Mouse (Mus musculus): ENCODE data around the gene Htra2. TPM values are rescaled to one million over a fixed set of nuclear protein-coding genes. Genes with fewer than 3 reads are reported as not detected.

Gene Htra2
- polyA plus RNA-seq, 1 experiment = 58.2 TPM

DNA sequence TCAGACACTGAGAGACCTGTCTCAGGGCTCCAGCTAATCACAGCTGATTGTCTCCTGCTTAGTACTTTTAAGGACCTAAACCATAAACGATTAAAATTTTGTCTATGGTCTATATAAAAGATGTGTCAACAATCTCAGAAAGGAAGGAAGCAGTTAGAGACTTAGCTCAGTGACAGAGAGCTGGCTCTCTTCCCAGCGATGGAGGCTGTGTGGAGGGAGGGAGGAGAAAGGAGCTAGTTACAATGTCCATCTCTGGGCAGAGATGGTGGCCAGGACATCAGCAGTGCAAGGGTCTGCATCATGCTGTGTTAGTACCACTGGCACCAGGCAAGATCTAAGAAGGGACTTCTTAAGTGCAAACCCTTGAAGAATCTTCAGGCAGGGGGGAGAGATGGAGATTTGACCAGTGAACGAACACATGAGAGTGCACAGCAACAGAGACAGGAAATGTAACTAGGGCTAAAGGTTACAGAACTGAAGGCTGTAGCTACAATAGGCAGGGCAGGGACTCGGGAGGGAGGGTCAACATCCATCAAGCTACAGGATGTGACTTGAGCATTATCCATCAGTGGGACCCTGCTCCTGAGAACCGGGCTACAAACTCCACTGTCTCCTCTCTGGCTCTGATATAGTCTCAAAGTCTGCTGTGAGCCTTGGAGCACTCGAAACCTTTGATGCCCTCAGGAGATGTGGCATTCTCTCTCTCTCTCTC, 37.5 kb upstream of the Htra2 start:
- H3K27ac ChIP-seq (ENCODE audit: insufficient read depth, low read length) = no peak overlapping the region
- 32% methylated on average over 6 of the region's 6 CpGs for whole genome bisulfite sequencing
- no peak for DNase-seq
- TF ChIP-seq POLR2A (IDR thresholded peaks at IDR 0.05; ENCODE audit: borderline replicate concordance, insufficient read depth, low read length) (no peak), CTCF (IDR thresholded peaks at IDR 0.05; ENCODE audit: borderline replicate concordance, insufficient read depth, low read depth, low read length) (no peak)
- no peak overlapping the region for H3K4me3 ChIP-seq (replicated peaks; ENCODE audit: insufficient read depth, low read depth, low read length)
- no peaks in the 10 kb centered on the region; the same call in 1 of the 2 replicates for H3K27me3 ChIP-seq (ENCODE audit: control insufficient read depth, insufficient read depth, low read length)
- no peaks in the 10 kb centered on the region for H3K4me1 ChIP-seq (ENCODE audit: control insufficient read depth, insufficient read depth, low read length)

DNA sequence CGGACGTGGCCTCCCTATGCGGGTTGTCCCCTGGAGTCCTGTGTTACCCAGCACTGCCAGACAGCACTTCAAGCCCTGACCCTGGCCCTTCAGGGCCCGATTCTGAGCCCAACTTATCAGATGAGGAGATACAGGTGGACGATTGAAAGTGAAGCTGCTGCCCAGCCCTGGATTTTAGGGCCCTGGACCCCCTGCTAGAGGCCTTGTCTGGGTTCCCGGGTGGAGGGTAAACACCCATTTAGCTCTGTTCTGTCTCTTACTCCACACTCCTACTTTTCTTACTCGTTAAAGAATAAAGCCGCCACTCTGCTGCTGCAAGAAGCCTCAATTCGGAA, 32.8 kb upstream of the Htra2 start:
- no peak for TF ChIP-seq CTCF (IDR thresholded peaks at IDR 0.05; ENCODE audit: borderline replicate concordance, insufficient read depth, low read depth, low read length)
- no peak for TF ChIP-seq POLR2A (IDR thresholded peaks at IDR 0.05; ENCODE audit: borderline replicate concordance, insufficient read depth, low read length)
- no peak overlapping the region for H3K27ac ChIP-seq (ENCODE audit: insufficient read depth, low read length)
- no peak for DNase-seq
- H3K4me3 ChIP-seq (replicated peaks; ENCODE audit: insufficient read depth, low read depth, low read length) = no peak overlapping the region
- no peaks in the 10 kb centered on the region for H3K4me1 ChIP-seq (ENCODE audit: control insufficient read depth, insufficient read depth, low read length)
- no peaks in the 10 kb centered on the region; the same call in 1 of the 2 replicates for H3K27me3 ChIP-seq (ENCODE audit: control insufficient read depth, insufficient read depth, low read length)
- 7% methylated on average over 9 of the region's 9 CpGs for WGBS

DNA sequence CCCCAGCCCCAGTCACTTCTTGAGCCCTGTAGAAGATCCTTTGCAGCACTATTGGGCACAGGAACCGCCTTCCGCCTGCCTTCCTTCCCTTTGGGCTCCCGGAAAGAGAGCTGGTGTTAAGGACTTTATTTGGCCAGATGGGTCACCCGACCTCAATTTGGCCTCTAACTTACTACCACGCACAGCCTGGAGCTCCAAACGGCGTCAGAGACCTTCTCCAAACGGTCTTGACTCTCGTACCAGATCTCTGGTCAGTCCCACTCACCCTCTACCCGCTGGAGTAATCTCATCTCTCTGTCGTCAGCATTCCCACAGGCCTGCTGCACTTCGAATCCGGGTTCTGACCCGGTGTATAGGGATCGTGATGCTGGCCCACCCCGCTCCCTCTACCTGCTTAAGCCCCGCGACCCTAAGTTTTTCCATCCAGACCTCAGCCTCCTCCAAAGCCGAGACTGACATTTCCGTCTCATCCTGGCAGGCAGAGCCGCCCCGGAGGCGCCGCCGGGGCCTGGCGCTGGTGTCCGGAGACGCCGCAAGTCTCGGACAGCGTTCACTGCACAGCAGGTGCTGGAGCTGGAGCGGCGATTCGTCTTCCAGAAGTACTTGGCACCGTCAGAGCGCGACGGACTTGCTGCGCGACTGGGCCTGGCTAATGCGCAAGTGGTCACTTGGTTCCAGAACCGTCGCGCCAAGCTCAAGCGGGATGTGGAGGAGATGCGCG, 32.3 kb upstream of the Htra2 start:
- no peaks in the 10 kb centered on the region for H3K4me1 ChIP-seq (ENCODE audit: control insufficient read depth, insufficient read depth, low read length)
- no peaks in the 10 kb centered on the region; the same call in 1 of the 2 replicates for H3K27me3 ChIP-seq (ENCODE audit: control insufficient read depth, insufficient read depth, low read length)
- no peak for DNase-seq
- H3K4me3 ChIP-seq (replicated peaks; ENCODE audit: insufficient read depth, low read depth, low read length) = no peak overlapping the region
- TF ChIP-seq POLR2A (IDR thresholded peaks at IDR 0.05; ENCODE audit: borderline replicate concordance, insufficient read depth, low read length) (no peak), CTCF (IDR thresholded peaks at IDR 0.05; ENCODE audit: borderline replicate concordance, insufficient read depth, low read depth, low read length) (no peak)
- 2% methylated on average over 47 of the region's 47 CpGs for WGBS
- H3K27ac ChIP-seq (ENCODE audit: insufficient read depth, low read length) = no peak overlapping the region

DNA sequence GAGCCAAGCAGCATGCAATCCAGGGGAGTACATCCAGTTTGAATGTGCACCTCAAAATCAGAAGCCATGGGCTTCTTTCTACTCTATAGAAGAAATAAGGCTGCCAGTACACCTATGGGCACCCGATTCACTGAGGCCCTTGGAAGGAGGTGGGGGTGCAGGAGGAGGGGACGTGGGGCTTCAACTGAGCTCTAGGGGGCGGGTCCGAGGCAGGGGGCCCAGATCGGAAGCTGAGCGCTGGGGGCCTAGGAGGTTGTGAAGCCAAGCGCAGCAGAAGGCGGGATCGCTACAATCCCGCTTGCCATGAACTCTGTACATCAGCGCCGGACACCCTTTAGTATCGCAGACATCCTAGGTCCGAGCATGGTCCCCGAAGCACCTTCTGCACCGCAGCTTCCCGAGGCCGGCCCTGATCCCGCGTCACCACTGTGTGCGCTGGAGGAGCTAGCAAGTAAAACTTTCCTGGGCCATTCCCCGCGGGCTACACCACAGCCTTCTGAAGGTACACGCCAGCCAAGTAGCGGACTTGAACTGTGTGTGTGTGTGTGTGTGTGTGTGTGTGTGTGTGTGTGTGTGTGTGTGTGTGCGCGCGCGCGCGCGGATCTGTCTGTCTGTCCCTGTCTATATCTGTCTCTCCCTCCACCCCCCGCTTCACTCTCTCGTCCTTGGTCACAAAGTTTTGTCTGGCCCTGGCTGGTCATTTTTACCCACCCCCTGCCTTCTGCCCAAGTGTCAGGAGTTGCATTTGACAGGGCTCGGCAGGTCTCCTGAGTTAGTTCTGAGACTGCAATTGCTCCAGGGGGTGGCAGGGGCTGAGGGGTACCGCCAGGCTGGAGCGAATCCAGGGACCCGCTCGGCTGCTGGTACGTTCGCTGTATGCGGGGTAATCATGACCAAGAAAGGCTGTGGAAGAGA, 31.3 kb upstream of the Htra2 start, which contains the start of gene Lbx2:
Gene Lbx2 (plus strand): TSS at position 247 of the 915 bp plus-strand sequence.
- no peak for DNase-seq
- H3K27ac ChIP-seq (ENCODE audit: insufficient read depth, low read length) = no peak within 1 kb of the TSS

DNA sequence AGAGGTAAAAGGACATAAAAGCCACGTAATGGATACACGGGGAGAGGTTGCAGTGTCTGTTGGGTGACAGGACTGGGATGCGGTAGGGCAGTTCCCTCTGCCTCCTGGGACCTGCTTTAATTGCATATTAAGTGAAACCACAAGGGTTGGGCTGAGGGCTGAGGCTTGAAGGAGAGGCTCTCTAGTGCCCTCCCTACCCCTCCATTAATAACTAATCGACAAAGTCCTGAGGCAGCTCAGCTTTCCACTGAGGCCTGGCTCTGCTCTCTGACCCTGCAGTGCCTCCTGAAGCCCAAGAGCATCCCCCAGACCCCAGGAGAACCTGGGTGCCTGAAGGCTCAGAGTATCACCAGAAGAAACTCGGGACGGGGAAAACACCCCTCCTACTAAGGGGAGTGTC, 29.4 kb upstream of the Htra2 start:
- Histone ChIP-seq H3K27me3 (ENCODE audit: control insufficient read depth, insufficient read depth, low read length) (no peaks in the 10 kb centered on the region; the same call in 1 of the 2 replicates), H3K27ac (ENCODE audit: insufficient read depth, low read length) (no peak overlapping the region), H3K4me1 (ENCODE audit: control insufficient read depth, insufficient read depth, low read length) (peaks cover 7% of the 10 kb centered on the region; the same call in 1 of the 2 replicates), H3K4me3 (replicated peaks; ENCODE audit: insufficient read depth, low read depth, low read length) (no peak overlapping the region)
- 6% methylated on average over 6 of the region's 6 CpGs for WGBS
- DNase-seq = no peak
- no peak for TF ChIP-seq POLR2A (IDR thresholded peaks at IDR 0.05; ENCODE audit: borderline replicate concordance, insufficient read depth, low read length)
- TF ChIP-seq CTCF (IDR thresholded peaks at IDR 0.05; ENCODE audit: borderline replicate concordance, insufficient read depth, low read depth, low read length) = no peak

More for the DNA sequence above, 31.3 kb upstream of the Htra2 start, which contains the start of gene Lbx2:
- H3K27me3 ChIP-seq (ENCODE audit: control insufficient read depth, insufficient read depth, low read length) = no peaks in the 10 kb centered on the region; the same call in 1 of the 2 replicates
- WGBS = 3% methylated on average over 42 of the region's 42 CpGs
- H3K4me1 ChIP-seq (ENCODE audit: control insufficient read depth, insufficient read depth, low read length) = no peaks in the 10 kb centered on the region
- TF ChIP-seq CTCF (IDR thresholded peaks at IDR 0.05; ENCODE audit: borderline replicate concordance, insufficient read depth, low read depth, low read length) (no peak), POLR2A (IDR thresholded peaks at IDR 0.05; ENCODE audit: borderline replicate concordance, insufficient read depth, low read length) (no peak)
- H3K4me3 ChIP-seq (replicated peaks; ENCODE audit: insufficient read depth, low read depth, low read length) = no peak within 1 kb of the TSS

DNA sequence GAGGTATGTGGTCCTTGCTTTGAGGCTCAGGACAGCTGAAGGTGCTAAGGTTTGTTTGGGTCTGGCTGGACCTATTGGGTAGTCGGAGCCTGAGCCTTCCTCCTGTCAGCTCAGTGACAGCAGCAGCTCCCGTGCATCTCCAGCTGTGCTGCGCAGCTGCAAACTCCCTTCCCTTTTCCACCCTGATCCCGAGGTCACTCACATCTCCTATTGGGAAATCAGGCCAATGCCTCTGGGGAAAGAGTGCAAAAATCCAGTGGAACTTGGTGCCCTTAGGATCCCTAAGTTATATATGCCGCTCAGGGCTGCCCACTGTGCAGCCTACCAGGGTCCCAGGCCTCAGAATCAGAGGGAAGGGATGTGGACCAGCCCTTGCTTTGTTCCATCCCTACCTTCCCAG, 28.4 kb upstream of the Htra2 start:
- Histone ChIP-seq H3K27ac (ENCODE audit: insufficient read depth, low read length) (no peak overlapping the region), H3K4me3 (replicated peaks; ENCODE audit: insufficient read depth, low read depth, low read length) (no peak overlapping the region), H3K4me1 (ENCODE audit: control insufficient read depth, insufficient read depth, low read length) (peaks cover 7% of the 10 kb centered on the region; the same call in 1 of the 2 replicates), H3K27me3 (ENCODE audit: control insufficient read depth, insufficient read depth, low read length) (no peaks in the 10 kb centered on the region; the same call in 1 of the 2 replicates)
- 11% methylated on average over 5 of the region's 5 CpGs for WGBS
- no peak for TF ChIP-seq CTCF (IDR thresholded peaks at IDR 0.05; ENCODE audit: borderline replicate concordance, insufficient read depth, low read depth, low read length)
- no peak for TF ChIP-seq POLR2A (IDR thresholded peaks at IDR 0.05; ENCODE audit: borderline replicate concordance, insufficient read depth, low read length)
- no peak for DNase-seq

DNA sequence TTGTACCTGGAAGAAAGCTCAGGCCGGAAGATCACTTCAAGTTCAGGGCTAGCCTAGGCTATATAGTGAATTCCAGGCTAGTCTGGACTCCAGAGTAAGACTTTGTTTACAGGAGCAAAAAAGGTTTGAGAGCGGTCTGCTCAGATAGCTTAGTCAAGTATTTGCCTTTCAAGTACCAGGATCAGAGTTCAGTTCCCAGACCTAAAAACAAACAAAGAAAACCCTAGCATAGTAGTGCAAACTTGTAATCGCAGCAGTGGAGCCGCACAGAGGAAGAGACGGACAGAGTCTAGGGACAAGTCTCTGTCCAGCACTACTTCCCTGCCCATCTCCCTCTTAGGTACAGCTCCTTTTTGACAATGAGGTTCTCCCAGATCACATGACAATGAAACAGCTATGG, 25.1 kb upstream of the Htra2 start:
- Histone ChIP-seq H3K27ac (ENCODE audit: insufficient read depth, low read length) (no peak overlapping the region), H3K4me1 (ENCODE audit: control insufficient read depth, insufficient read depth, low read length) (peaks cover 7% of the 10 kb centered on the region; the same call in 1 of the 2 replicates), H3K27me3 (ENCODE audit: control insufficient read depth, insufficient read depth, low read length) (no peaks in the 10 kb centered on the region; the same call in 1 of the 2 replicates), H3K4me3 (replicated peaks; ENCODE audit: insufficient read depth, low read depth, low read length) (no peak overlapping the region)
- no peak for TF ChIP-seq POLR2A (IDR thresholded peaks at IDR 0.05; ENCODE audit: borderline replicate concordance, insufficient read depth, low read length)
- TF ChIP-seq CTCF (IDR thresholded peaks at IDR 0.05; ENCODE audit: borderline replicate concordance, insufficient read depth, low read depth, low read length) = no peak
- no peak for DNase-seq
- 92% methylated on average over 5 of the region's 5 CpGs for WGBS
